Mouse (Mus musculus): ENCODE results near the gene Smco4. TPM values are rescaled to one million over a fixed set of nuclear protein-coding genes. Genes with fewer than 3 reads are reported as not detected.

Smco4 gene
- total and polyA plus RNA-seq, 3 experiments = not detected

- Histone ChIP-seq H3K4me1 (ENCODE audit: control insufficient read depth in 1 of 2, insufficient read depth in 2 of 2, low read length in 2 of 2) (no peaks in the 10 kb centered on the region), H3K27ac (ENCODE audit: control insufficient read depth, low read depth, low read length) (no peak overlapping the region), H3K4me3 (ENCODE audit: control insufficient read depth in 1 of 2, insufficient read depth in 1 of 2, low read depth in 2 of 2, low read length in 2 of 2) (no peak overlapping the region), H3K79me2 (ENCODE audit: control insufficient read depth, insufficient read depth, low read length, poor library complexity) (no peaks in the 10 kb centered on the region), H3K27me3 (ENCODE audit: control insufficient read depth in 1 of 2, insufficient read depth in 2 of 2, low read length in 2 of 2) (no peaks in the 10 kb centered on the region), H3K9ac (ENCODE audit: control insufficient read depth, low read depth, low read length, poor library complexity, severe bottlenecking) (no peak overlapping the region), H3K9me3 (replicated peaks; ENCODE audit: insufficient read depth, low read length) (no peaks in the 10 kb centered on the region), H3K36me3 (ENCODE audit: control insufficient read depth in 1 of 2, insufficient read depth in 2 of 2, low read length in 2 of 2) (no peaks in the 10 kb centered on the region)
- TF ChIP-seq GATA1 (IDR thresholded peaks at IDR 0.05; ENCODE audit: low read depth, low read length) (no peak), TCF12 (IDR thresholded peaks at IDR 0.05; ENCODE audit: low read depth, low read length) (no peak), CTCF (IDR thresholded peaks at IDR 0.05 in 2 of 3, conservative IDR thresholded peaks at IDR 0.05 in 1 of 3; ENCODE audit: control insufficient read depth in 1 of 3, insufficient read depth in 1 of 3, low read depth in 2 of 3, low read length in 3 of 3, poor library complexity in 1 of 3, severe bottlenecking in 1 of 3) (no peak), TAL1 (IDR thresholded peaks at IDR 0.05; ENCODE audit: low read length) (no peak), ZKSCAN1 (IDR thresholded peaks at IDR 0.05; ENCODE audit: low read depth, low read length) (no peak)
- DNase-seq (ENCODE audit: low read depth, low spot score) = no peak
Measured at GRCm38 (mm10) chr9:15510557-15511310, 17.5 kb downstream of the Smco4 start.

DNA sequence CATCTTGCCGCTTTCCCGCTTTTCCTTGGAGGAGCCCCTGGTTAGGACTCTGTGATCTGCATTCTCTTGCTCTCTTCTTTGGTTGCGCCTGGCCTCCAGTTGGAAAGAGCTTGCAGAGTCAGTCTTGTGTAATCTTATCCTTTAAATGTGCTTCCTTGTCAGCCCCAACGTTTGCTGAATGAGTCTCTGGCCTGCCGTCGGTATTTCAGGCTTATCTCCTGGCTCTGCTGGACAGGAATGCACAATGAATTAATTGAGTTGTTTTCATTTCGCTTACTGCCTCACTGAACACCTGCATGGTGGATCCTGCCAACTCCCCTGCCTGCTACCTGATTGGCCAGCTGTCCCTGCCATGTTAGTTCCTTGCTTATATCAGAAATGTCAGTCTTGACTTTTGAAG is 19.7 kb downstream of the Smco4 start:
- TF ChIP-seq MXI1 (IDR thresholded peaks at IDR 0.05; ENCODE audit: low read depth, low read length) (no peak), MYC (IDR thresholded peaks at IDR 0.05; ENCODE audit: low read depth, low read length) (no peak), TBP (IDR thresholded peaks at IDR 0.05; ENCODE audit: low read depth, low read length) (no peak), CHD1 (IDR thresholded peaks at IDR 0.05; ENCODE audit: low read depth, low read length) (no peak), E2F4 (IDR thresholded peaks at IDR 0.05; ENCODE audit: borderline replicate concordance, low read depth, low read length) (no peak), ZC3H11A (IDR thresholded peaks at IDR 0.05; ENCODE audit: low read depth, low read length) (no peak), ZKSCAN1 (IDR thresholded peaks at IDR 0.05; ENCODE audit: low read depth, low read length) (no peak), POLR2AphosphoS5 (IDR thresholded peaks at IDR 0.05; ENCODE audit: borderline replicate concordance, low read depth, low read length) (no peak), POLR2A (IDR thresholded peaks at IDR 0.05; ENCODE audit: control insufficient read depth in 1 of 2, insufficient read depth in 1 of 2, low read depth in 1 of 2, low read length in 2 of 2, poor library complexity in 1 of 2) (no peak), RAD21 (IDR thresholded peaks at IDR 0.05; ENCODE audit: low read depth, low read length) (no peak), UBTF (IDR thresholded peaks at IDR 0.05; ENCODE audit: borderline replicate concordance, insufficient read depth, low read depth, low read length) (no peak), ZMIZ1 (IDR thresholded peaks at IDR 0.05; ENCODE audit: low read depth, low read length) (no peak), JUND (IDR thresholded peaks at IDR 0.05; ENCODE audit: low read depth, low read length) (no peak), TCF12 (IDR thresholded peaks at IDR 0.05; ENCODE audit: low read depth, low read length) (no peak), USF2 (IDR thresholded peaks at IDR 0.05; ENCODE audit: borderline replicate concordance in 1 of 2, insufficient read depth in 1 of 2, low read depth in 1 of 2, low read length in 2 of 2) (no peak), POLR2AphosphoS2 (IDR thresholded peaks at IDR 0.05; ENCODE audit: low read length) (no peak), CTCF (IDR thresholded peaks at IDR 0.05 in 2 of 3, conservative IDR thresholded peaks at IDR 0.05 in 1 of 3; ENCODE audit: control insufficient read depth in 1 of 3, insufficient read depth in 1 of 3, low read depth in 2 of 3, low read length in 3 of 3, poor library complexity in 1 of 3, severe bottlenecking in 1 of 3) (no peak), SIN3A (IDR thresholded peaks at IDR 0.05; ENCODE audit: low read length) (no peak), ZNF384 (IDR thresholded peaks at IDR 0.05; ENCODE audit: low read depth, low read length) (no peak), NELFE (IDR thresholded peaks at IDR 0.05; ENCODE audit: low read depth, low read length) (no peak)
- H3K27ac ChIP-seq (ENCODE audit: control insufficient read depth, low read depth, low read length) = no peak overlapping the region
- no peaks in the 10 kb centered on the region for H3K9me3 ChIP-seq (replicated peaks; ENCODE audit: insufficient read depth, low read length)
- no peaks in the 10 kb centered on the region for H3K79me2 ChIP-seq (ENCODE audit: control insufficient read depth, insufficient read depth, low read length, poor library complexity)
- no peak overlapping the region for H3K4me3 ChIP-seq (ENCODE audit: control insufficient read depth in 1 of 2, insufficient read depth in 1 of 2, low read depth in 2 of 2, low read length in 2 of 2)
- DNase-seq (ENCODE audit: low read depth, low spot score) = no peak
- H3K27me3 ChIP-seq (ENCODE audit: control insufficient read depth in 1 of 2, insufficient read depth in 2 of 2, low read length in 2 of 2) = no peaks in the 10 kb centered on the region
- H3K9ac ChIP-seq (ENCODE audit: control insufficient read depth, low read depth, low read length, poor library complexity, severe bottlenecking) = no peak overlapping the region
- H3K4me1 ChIP-seq (ENCODE audit: control insufficient read depth in 1 of 2, insufficient read depth in 2 of 2, low read length in 2 of 2) = no peaks in the 10 kb centered on the region
- H3K36me3 ChIP-seq (ENCODE audit: control insufficient read depth in 1 of 2, insufficient read depth in 2 of 2, low read length in 2 of 2) = no peaks in the 10 kb centered on the region

Data from MEL (cell line).